Mouse (Mus musculus): Measurements from ENCODE around the gene Ehmt1. TPM values are rescaled to one million over a fixed set of nuclear protein-coding genes. Genes with fewer than 3 reads are reported as not detected.

Ehmt1 gene
- polyA plus RNA-seq, 1 experiment = 294 TPM

GRCm38 (mm10) chr2:24863010-24863409, 56.4 kb downstream of the Ehmt1 start:
- no peak overlapping the region for H3K4me3 ChIP-seq (ENCODE audit: insufficient read depth, low read depth, low read length)
- 82% methylated on average over 8 of the region's 8 CpGs for WGBS
- TF ChIP-seq CTCF (IDR thresholded peaks at IDR 0.05; ENCODE audit: insufficient read depth, low read depth, low read length) (no peak), POLR2A (IDR thresholded peaks at IDR 0.05; ENCODE audit: insufficient read depth, low read depth, low read length) (no peak)
- no peak overlapping the region for H3K27ac ChIP-seq (ENCODE audit: insufficient read depth, low read depth, low read length)
- H3K4me1 ChIP-seq (ENCODE audit: control insufficient read depth, insufficient read depth, low read length) = peaks cover 2% of the 10 kb centered on the region; the same call in 1 of the 2 replicates

GRCm38 (mm10) chr2:24852408-24852807, 67.0 kb downstream of the Ehmt1 start:
- Histone ChIP-seq H3K27ac (ENCODE audit: insufficient read depth, low read depth, low read length) (no peak overlapping the region), H3K4me3 (ENCODE audit: insufficient read depth, low read depth, low read length) (no peak overlapping the region), H3K4me1 (ENCODE audit: control insufficient read depth, insufficient read depth, low read length) (no peaks in the 10 kb centered on the region)
- TF ChIP-seq POLR2A (IDR thresholded peaks at IDR 0.05; ENCODE audit: insufficient read depth, low read depth, low read length) (no peak), CTCF (IDR thresholded peaks at IDR 0.05; ENCODE audit: insufficient read depth, low read depth, low read length) (no peak)
- 62% methylated on average over 5 of the region's 5 CpGs for WGBS

- WGBS = 85% methylated on average over 1 of the region's 1 CpGs
- H3K27ac ChIP-seq (ENCODE audit: insufficient read depth, low read depth, low read length) = no peak overlapping the region
These were observed 72.9 kb downstream of the Ehmt1 start for GRCm38 (mm10) chr2:24846557-24846956.

DNA sequence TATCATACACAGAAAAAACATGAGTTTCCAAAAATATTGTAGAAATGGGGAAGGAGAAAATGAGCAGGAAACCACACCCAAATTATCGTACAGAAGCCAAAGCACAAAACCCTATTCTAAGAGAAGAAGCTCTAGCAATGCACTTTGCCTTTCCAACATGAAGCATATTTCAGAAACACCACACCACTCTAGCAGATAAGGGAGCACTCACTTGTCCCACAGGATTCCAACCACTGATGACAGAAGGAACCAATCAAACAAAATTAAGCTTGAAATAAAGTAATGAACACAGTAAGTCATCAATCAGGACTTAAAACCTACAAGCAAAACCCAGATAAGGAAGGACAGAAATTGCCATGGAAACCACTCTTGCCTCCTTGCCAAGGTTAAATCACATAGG, 74.2 kb downstream of the Ehmt1 start:
- 79% methylated on average over 1 of the region's 1 CpGs for WGBS
- Histone ChIP-seq H3K4me3 (ENCODE audit: insufficient read depth, low read depth, low read length) (no peak overlapping the region), H3K27ac (ENCODE audit: insufficient read depth, low read depth, low read length) (no peak overlapping the region), H3K4me1 (ENCODE audit: control insufficient read depth, insufficient read depth, low read length) (no peaks in the 10 kb centered on the region)
- TF ChIP-seq POLR2A (IDR thresholded peaks at IDR 0.05; ENCODE audit: insufficient read depth, low read depth, low read length) = no peak
- TF ChIP-seq CTCF (IDR thresholded peaks at IDR 0.05; ENCODE audit: insufficient read depth, low read depth, low read length) = no peak

More at GRCm38 (mm10) chr2:24846557-24846956, 72.9 kb downstream of the Ehmt1 start:
- no peak overlapping the region for H3K4me3 ChIP-seq (ENCODE audit: insufficient read depth, low read depth, low read length)
- TF ChIP-seq CTCF (IDR thresholded peaks at IDR 0.05; ENCODE audit: insufficient read depth, low read depth, low read length) (no peak), POLR2A (IDR thresholded peaks at IDR 0.05; ENCODE audit: insufficient read depth, low read depth, low read length) (no peak)
- no peaks in the 10 kb centered on the region for H3K4me1 ChIP-seq (ENCODE audit: control insufficient read depth, insufficient read depth, low read length)

DNA sequence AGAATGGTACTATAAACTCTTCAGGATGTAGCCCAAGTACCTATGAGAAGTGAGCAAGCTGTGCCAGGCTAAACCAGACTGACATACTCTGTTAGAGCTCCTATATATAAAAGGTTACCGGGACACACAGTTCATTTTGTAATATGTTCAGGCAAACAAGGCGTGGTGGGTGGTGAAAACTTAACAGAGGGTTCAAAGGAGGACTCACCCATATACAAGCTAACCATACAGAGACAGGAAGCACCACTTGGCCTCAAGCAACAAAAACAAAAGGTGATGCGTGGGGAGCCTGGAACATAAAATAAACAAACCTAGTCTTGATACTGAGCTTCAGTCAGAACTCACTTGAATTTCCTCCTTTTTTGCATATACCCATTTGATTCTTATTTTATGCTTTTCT, 88.8 kb downstream of the Ehmt1 start:
- H3K4me1 ChIP-seq (ENCODE audit: control insufficient read depth, insufficient read depth, low read length) = no peaks in the 10 kb centered on the region
- no peak overlapping the region for H3K4me3 ChIP-seq (ENCODE audit: insufficient read depth, low read depth, low read length)
- no peak overlapping the region for H3K27ac ChIP-seq (ENCODE audit: insufficient read depth, low read depth, low read length)
- TF ChIP-seq POLR2A (IDR thresholded peaks at IDR 0.05; ENCODE audit: insufficient read depth, low read depth, low read length) (no peak), CTCF (IDR thresholded peaks at IDR 0.05; ENCODE audit: insufficient read depth, low read depth, low read length) (no peak)
- WGBS = 71% methylated on average over 3 of the region's 3 CpGs

DNA sequence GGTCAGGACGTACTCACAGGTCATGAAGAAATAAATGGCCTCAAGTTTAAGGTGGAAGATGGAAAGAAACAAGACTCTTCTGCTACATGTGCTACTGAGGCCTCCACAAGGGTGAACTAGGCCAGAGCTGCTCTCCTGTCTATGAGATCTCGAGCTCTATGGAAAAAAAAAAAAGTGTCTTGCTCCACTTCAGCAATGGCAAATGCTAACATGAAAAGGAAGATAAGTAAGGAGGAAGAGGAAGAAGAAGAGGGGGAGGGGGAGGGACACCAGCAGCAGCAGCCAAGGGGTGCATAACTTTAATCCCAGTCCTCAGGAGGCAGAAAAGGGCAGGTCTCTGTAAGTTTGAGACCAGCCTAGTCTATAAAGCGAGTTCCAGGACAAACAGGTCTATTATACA, 109.7 kb downstream of the Ehmt1 start:
- WGBS = 83% methylated on average over 3 of the region's 3 CpGs
- H3K4me1 ChIP-seq (ENCODE audit: control insufficient read depth, insufficient read depth, low read length) = no peaks in the 10 kb centered on the region
- no peak for TF ChIP-seq CTCF (IDR thresholded peaks at IDR 0.05; ENCODE audit: insufficient read depth, low read depth, low read length)
- TF ChIP-seq POLR2A (IDR thresholded peaks at IDR 0.05; ENCODE audit: insufficient read depth, low read depth, low read length) = no peak
- H3K4me3 ChIP-seq (ENCODE audit: insufficient read depth, low read depth, low read length) = no peak overlapping the region
- H3K27ac ChIP-seq (ENCODE audit: insufficient read depth, low read depth, low read length) = no peak overlapping the region

DNA sequence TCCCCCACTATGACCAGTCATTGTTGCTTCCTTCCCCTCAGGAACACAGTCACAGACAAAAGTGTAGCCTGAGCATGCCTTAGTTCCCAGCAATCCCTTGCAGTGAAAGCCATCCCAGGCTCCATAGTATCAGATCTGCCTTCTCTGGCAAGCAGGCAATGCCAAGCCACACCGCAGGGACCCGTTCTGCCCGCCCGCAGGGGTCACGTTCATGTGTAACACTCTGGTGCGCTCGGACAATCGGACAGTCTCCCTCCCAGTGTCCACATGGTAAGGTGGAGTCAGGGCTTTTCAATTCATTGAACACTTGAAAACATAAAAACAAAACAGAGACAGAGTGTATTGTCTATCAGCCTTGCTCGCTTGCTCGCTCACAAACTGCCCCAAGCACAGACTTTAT, 111.7 kb downstream of the Ehmt1 start:
- TF ChIP-seq CTCF (IDR thresholded peaks at IDR 0.05; ENCODE audit: insufficient read depth, low read depth, low read length) (no peak), POLR2A (IDR thresholded peaks at IDR 0.05; ENCODE audit: insufficient read depth, low read depth, low read length) (no peak)
- Histone ChIP-seq H3K4me3 (ENCODE audit: insufficient read depth, low read depth, low read length) (no peak overlapping the region), H3K27ac (ENCODE audit: insufficient read depth, low read depth, low read length) (no peak overlapping the region), H3K4me1 (ENCODE audit: control insufficient read depth, insufficient read depth, low read length) (no peaks in the 10 kb centered on the region)
- WGBS = 79% methylated on average over 10 of the region's 10 CpGs

GRCm38 (mm10) chr2:24807036-24807435, 112.4 kb downstream of the Ehmt1 start:
- Histone ChIP-seq H3K4me1 (ENCODE audit: control insufficient read depth, insufficient read depth, low read length) (no peaks in the 10 kb centered on the region), H3K27ac (ENCODE audit: insufficient read depth, low read depth, low read length) (no peak overlapping the region), H3K4me3 (ENCODE audit: insufficient read depth, low read depth, low read length) (no peak overlapping the region)
- no peak for TF ChIP-seq POLR2A (IDR thresholded peaks at IDR 0.05; ENCODE audit: insufficient read depth, low read depth, low read length)
- no peak for TF ChIP-seq CTCF (IDR thresholded peaks at IDR 0.05; ENCODE audit: insufficient read depth, low read depth, low read length)
- WGBS = 88% methylated on average over 3 of the region's 3 CpGs

DNA sequence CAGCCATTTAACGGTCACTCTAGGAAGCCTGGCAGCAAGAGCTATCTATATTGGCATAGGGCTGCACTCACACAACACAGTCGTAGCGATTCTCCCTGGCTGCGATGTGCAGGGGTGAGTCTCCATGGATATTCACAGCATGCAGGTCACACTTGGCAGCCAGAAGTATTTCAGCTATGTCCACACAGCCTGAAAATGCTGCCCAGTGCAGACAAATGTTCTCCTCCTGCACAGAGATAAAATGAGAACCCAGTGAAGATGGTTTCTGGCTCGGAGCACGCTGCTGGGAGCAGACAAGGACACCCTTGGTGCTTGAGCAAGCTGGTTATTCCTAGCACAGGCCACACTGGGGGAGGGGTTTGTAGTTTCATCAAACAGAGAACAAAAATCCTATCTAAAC, 113.3 kb downstream of the Ehmt1 start:
- no peak overlapping the region for H3K4me3 ChIP-seq (ENCODE audit: insufficient read depth, low read depth, low read length)
- no peak overlapping the region for H3K27ac ChIP-seq (ENCODE audit: insufficient read depth, low read depth, low read length)
- 74% methylated on average over 6 of the region's 6 CpGs for WGBS
- TF ChIP-seq CTCF (IDR thresholded peaks at IDR 0.05; ENCODE audit: insufficient read depth, low read depth, low read length) = no peak
- TF ChIP-seq POLR2A (IDR thresholded peaks at IDR 0.05; ENCODE audit: insufficient read depth, low read depth, low read length) = no peak
- no peaks in the 10 kb centered on the region for H3K4me1 ChIP-seq (ENCODE audit: control insufficient read depth, insufficient read depth, low read length)

DNA sequence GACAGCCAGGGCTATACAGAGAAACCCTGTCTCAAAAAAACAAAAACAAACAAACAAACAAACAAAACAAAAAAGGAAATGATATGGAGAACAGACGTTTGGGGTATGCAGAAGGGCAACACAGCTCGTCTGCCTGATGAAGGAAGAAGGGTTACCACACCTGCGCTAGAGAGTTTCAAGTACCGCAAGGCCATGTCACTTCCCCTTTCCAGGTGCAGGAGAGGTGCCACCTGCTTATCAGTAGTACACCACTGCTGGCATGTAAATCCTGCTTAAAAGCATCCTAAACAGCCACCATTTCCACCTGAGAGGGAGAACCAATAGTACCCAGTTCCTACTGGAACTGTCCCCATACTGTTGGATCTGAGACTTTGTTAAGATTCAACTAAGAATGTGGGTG, 113.8 kb downstream of the Ehmt1 start:
- Histone ChIP-seq H3K4me1 (ENCODE audit: control insufficient read depth, insufficient read depth, low read length) (no peaks in the 10 kb centered on the region), H3K27ac (ENCODE audit: insufficient read depth, low read depth, low read length) (no peak overlapping the region), H3K4me3 (ENCODE audit: insufficient read depth, low read depth, low read length) (no peak overlapping the region)
- no peak for TF ChIP-seq POLR2A (IDR thresholded peaks at IDR 0.05; ENCODE audit: insufficient read depth, low read depth, low read length)
- WGBS = 92% methylated on average over 4 of the region's 4 CpGs
